Mouse (Mus musculus): ENCODE measurements around the gene Tpd52l1. TPM values are rescaled to one million over a fixed set of nuclear protein-coding genes. Genes with fewer than 3 reads are reported as not detected.

Tpd52l1 gene
- polyA plus RNA-seq (2017; shearing (Covaris generic)): not detected

DNA sequence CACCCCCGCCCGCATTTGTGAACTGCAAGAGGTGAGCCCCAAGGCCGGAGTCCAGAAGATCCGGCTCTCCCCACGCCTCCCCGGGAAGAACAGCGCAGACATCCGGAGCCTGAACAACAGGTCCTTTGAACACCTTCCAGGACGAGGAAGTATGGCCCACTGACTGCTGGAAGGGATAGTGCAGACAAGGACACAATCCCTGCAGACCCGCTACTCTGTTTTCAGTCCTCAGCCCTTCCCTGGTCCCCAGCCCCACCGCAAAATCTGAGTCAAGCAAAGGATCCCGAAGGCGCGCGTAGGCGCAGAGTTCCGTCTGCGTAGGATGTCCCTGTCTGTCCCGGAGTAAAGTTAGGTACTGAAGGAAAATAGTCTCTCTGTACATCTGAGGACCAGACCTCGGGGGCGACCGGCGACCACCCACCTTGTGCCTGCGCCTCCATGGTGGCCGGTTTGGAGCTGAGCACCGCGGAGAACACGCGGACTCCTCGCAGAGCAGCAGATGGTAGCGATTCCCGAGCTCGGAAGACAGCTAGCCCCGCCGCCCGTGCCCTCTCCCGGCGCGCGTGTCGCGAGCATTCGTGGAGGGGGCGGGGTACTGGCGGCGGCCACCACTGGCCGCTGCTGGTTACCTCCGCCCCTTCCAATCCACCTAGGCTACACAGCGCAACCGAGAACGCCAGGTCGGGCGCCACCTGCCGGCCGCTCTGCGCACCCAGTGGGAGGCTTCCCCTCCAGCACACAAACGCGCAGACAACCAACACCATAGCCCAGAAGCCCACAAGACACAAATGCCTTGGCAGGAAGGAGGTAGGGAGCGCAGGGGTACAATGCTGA, at the start of gene Tpd52l1:
Gene Tpd52l1, minus strand, starts transcription at position 668 of the 834 bp plus-strand sequence.

DNA sequence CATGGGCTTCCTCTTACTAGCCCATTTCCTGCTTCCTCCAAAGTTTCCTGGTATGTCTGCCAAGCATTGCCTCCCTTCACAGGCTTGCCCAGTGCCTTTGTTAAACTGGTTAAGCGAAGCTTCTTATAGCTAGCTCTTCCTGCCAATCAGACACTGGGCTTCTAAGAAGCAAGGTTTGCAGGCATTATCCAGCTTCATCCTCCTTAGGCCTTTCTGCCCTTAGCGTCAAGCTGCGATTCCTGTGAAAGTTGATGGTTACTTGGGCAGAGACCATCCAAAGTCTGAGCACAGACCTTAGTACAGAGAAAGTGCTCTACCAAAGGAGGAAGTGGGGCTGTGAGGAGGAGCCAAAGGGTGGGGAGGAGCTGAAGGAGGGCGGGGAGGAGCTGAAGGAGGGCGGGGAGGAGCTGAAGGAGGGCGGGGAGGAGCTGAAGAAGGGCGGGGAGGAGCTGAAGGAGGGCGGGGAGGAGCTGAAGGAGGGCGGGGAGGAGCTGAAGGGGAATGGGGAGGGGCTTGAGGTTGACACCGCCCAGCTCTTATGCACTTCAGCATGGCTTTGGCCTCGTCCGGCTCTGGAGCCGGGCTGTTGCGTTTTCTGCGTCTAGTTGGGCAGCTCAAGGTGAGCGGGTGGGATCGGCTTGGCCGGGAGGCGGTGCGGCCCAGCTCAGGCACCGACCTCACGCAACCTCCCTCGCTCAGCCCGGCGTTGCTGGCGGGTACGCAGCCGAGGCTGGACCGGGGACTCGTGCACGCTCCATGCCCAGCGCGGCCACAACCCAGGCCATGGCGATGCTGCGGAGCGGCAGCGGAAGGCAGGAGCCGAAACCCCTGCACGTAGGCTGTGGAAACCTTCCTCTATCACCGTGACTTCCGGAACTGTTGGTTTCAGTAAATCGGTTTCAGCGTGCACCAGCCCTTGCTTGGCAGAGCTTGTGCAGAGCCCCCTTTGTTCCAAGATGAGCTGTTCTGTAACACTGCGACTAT, 132.6 kb downstream of the Tpd52l1 start, which contains the start of gene Hddc2:
Gene Hddc2, plus strand, starts transcription at position 519 of the 984 bp plus-strand sequence.

Other genes starting within 250 kb of the Tpd52l1 start
- gene Hddc2, start 132.6 kb downstream of the Tpd52l1 start, polyA plus RNA-seq (2017; shearing (Covaris generic)): 33.4 TPM
- not detected for gene Rnf217, start 163.2 kb upstream of the Tpd52l1 start, polyA plus RNA-seq (2017; shearing (Covaris generic))